Mouse (Mus musculus) heart, adult 8-10 months (tissue): ENCODE data around the gene Zcchc14. TPM values are rescaled to one million over a fixed set of nuclear protein-coding genes. Genes with fewer than 3 reads are reported as not detected.
A peak's percentile ranks its signal among the peaks of the same experiment; 100 is the strongest.

Experiments used
- DNase-seq: peaks from one replicate; pipeline ENCODE4 v3.0.0; 2022; ENCODE audit warnings: low spot score
- total RNA-seq, 4 experiments: library from RNA; stranded (reverse); gene quantifications; 2 replicates each; pipeline ENCODE4 v1.2.4; 2022

Gene Zcchc14
- total RNA-seq, 4 experiments from 2014 or later, result 23.7 to 30.9 (median 26.2) TPM

GRCm38 (mm10) chr8:121585159-121585825, 67.4 kb downstream of the Zcchc14 start:
- peak; percentile 100 for DNase-seq

GRCm38 (mm10) chr8:121584730-121585129, 68.0 kb downstream of the Zcchc14 start:
- no peak for DNase-seq

DNA sequence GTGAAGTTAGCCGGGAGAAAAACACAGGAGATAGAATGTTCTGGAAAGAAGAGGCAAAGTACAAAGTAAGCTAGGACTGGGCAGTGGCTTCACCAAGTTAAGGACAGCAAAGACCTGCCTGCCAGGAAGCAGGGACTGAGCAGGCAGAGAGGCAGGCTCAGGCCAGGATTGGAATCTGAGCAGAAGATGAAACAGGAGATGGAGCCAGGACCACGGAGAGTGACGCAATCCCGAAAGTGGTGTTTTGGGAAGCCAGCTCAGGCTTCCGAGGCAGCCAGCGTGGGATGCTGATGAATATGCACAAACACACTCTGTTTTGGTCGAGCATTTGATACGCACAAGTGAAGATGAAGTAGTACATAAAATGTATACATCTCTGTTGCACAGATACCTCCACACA, 69.0 kb downstream of the Zcchc14 start:
- DNase-seq, result peak; percentile 20

DNA sequence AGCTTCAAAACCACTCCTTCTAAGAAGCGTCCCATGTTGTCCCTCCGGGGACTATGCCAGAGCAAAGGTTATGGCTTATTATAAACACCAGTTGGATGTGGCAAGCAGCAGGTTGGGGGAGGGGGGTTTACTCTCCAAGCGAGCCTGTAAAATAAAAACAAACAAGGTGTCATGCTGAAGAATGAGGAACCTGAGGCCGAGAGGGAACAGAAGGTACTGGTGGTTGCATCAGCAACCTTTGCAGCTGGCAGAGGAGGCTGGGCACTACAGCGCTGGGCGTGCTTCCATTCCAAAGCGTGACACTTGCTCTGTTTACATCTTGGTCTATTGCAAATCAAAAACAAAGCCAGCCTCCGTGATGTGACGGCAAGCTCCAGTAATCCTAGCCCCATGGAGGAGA, 72.2 kb downstream of the Zcchc14 start:
- no peak for DNase-seq

- DNase-seq, result peak; percentile 90
These were observed 73.8 kb downstream of the Zcchc14 start, which contains the start of gene Fbxo31 for GRCm38 (mm10) chr8:121578676-121579451. Fbxo31 (minus strand) TSS chr8:121578806.

DNA sequence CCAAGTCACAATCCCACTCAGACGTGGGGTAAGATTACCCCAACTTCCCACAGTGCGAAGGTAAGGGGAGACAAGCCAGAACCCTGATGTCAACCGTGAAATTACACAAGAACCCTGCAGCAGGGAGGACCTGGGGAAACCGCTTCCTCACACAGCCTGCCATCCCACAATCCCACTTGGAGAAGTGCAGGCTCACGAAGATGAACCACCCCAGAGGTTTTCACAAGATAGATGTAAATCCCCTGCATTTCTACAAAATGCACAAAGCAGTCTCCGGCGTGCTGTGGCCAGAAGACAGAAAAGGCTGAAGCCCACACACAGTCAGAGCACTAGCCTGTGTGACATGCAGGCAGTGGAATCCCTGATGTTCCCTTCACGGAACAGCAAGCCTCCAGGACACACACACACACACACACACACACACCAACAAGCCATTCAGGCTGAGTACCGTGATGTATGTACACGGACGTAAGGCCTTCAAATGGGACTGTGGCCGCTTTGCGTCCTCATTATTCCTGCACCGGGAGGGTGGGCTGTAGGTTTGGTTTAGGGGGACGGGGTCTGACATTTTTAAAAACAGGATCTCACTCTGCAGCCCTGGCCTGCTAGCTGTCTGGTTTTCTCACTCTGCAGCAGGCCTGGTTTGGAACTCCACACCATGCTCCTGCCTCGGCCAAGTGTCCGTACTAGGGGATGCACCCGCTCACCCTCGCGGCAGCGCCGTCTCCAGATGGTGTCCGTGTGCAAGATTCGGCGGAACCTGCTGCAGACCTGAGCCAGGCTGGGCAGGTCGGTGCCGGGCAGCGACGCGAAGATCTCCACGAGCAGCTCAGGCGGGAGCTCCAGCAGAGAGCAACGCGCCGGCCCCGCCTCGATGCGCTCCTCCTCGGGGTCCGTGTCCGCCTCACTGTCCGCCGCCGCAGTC, 74.7 kb downstream of the Zcchc14 start:
- no peak for DNase-seq

GRCm38 (mm10) chr8:121575661-121576060, 77.0 kb downstream of the Zcchc14 start:
- no peak for DNase-seq

DNA sequence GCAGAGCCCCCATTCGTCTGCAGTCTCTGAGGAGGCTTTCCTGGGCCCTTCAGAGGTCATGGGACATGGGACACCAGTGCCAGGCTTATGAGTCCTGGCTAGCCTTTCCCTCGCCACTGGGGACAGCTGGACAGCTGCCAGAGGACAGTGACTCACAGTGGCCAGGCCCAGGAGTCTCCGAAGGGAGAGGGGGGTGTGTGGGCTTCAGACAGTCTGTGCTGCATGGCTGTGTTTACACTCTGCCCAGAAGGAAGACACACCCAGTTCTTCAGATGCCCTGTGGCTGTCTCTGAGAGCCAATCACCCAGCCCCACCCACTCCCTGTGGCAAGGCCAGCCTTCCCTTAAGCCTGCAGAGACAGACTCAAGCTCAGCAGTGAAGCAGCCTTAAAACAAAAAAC, 79.4 kb downstream of the Zcchc14 start:
- DNase-seq, result peak; percentile 65

DNA sequence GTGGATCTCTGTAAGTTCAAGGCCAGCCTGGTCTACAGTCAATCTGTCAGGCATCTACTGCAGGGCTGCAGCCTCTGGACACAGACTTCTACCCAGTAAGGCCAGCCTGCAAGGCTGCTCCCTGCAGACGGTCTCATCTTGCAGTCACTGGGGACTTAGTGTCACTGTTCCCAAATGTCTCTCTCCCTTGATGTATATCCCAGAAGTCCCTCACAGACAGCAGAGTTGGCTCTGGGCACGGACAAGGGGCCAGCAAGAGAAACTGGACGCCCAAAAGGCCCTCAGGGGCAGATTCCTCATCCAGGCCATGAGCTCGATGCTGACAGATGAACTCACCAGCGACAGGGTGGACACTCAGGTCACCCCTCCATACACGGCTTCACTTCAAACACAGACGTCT, 80.6 kb downstream of the Zcchc14 start:
- no peak for DNase-seq

- DNase-seq, result no peak
These were observed 81.9 kb downstream of the Zcchc14 start for GRCm38 (mm10) chr8:121570801-121571200.

DNA sequence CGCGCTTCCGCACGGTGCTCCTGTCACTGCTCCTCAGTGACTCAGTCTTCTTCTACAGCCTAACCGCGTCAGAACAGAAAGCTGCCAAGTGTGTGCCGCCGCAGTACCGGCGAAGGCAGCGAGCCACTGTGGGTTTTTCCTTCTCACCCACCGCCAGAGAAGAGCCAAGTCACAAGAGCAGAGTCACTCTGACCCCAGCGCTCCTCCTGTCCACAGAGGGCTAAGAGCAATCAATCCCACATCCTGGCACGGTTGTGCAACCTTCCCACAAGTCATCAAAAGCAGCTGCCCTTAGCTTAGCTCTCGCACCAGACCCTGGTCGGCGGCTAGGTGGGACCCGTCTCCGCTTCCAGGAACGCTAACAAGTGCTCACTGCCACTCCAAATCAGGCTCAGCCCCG, 82.4 kb downstream of the Zcchc14 start:
- DNase-seq, result no peak

GRCm38 (mm10) chr8:121568321-121568720, 84.4 kb downstream of the Zcchc14 start:
- no peak for DNase-seq

- DNase-seq, result no peak
These were observed 89.0 kb downstream of the Zcchc14 start for GRCm38 (mm10) chr8:121563701-121564100.

- peak; percentile 87 for DNase-seq
These were observed 89.8 kb downstream of the Zcchc14 start for GRCm38 (mm10) chr8:121562941-121563351.

- DNase-seq, result peak; percentile 74
These were observed 90.9 kb downstream of the Zcchc14 start for GRCm38 (mm10) chr8:121561636-121562345.

- no peak for DNase-seq
These were observed 92.1 kb downstream of the Zcchc14 start for GRCm38 (mm10) chr8:121560432-121561100.

- DNase-seq, result no peak
These were observed 92.9 kb downstream of the Zcchc14 start for GRCm38 (mm10) chr8:121559801-121560200.

DNA sequence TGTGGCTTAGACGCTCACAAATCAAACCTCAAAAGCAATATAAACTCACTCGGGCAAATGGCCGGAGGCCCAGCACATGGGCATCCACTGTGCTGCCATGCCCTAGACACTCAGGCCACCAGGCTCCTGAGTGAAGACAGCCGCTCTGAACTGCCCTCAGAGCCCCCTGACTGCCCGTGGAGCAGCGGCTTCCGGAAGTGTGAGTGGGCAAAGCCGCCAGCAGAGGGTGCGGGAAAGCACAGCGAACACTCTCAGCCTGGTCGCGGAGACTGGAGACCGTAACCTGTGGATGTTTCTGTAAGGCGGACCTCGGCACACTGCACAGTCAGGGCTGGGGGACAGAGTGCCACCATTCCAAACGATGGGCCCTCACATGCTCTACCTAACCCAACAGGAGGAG, 94.2 kb downstream of the Zcchc14 start:
- DNase-seq, result no peak

DNA sequence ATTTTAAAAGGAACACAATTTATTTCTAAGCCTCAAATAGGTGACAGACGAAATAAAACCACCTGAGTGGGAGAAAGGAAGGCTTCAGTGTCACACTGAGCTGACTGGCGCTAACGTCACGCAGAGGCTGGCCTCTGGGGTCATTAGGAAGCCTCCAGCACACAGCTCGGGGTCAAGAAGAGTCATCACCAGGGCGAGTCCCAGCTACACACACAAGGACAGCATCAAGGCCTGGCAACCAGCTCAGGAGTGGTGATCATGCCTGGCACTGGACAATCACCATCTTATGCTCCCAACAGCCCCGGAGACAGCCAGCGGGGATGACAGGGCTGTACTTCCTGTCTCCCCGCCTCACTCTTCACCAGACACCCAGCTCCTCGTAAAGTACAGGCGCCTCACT, 95.0 kb downstream of the Zcchc14 start:
- DNase-seq, result no peak

GRCm38 (mm10) chr8:121553831-121554475, 98.7 kb downstream of the Zcchc14 start:
- no peak for DNase-seq
